Mouse (Mus musculus): Measurements from ENCODE around the gene Chil1.
A peak's percentile ranks its signal among the peaks of the same experiment; 100 is the strongest.

The Chil1 gene

DNA sequence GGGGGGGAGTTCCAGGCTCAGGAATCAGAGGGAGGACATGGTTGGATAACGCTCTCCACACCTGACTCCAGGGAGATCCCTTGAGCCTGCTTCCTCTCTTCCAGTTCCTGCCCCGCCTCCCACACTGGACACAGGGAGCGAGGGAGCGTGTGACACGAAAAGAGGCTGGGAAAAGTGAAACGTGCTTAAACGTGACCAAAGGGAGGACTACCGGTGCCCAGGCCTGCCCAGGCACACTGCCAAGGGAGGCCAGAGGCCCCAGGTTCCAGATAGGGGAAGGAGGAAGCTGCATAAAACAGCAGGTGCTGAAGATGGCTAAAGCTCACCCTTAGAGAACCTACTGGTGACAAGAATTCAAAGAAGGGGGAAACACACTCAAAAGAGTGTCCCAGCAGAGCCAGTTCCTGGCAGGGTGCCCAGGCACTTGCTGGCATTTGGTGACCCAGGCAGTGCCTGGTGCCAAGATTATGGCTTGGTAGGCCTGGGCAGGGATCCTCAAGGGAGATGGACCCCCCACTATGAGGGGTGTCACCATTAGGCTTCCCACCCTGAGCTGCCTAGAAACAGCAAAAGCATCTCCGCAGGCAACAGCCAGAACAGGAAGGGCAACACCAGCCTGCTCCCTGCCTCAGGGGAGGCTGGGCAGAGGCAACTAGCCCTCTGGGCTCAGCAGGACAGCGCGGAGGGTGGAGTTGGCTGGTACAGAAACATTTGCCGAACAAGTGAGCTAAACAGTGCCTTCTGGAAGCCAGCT lies 51.0 kb downstream of the Chil1 start:
- DNase-seq: peak; percentile 93

GRCm38 (mm10) chr1:134233681-134234454 lies 51.9 kb downstream of the Chil1 start:
- DNase-seq: peak; percentile 87

DNA sequence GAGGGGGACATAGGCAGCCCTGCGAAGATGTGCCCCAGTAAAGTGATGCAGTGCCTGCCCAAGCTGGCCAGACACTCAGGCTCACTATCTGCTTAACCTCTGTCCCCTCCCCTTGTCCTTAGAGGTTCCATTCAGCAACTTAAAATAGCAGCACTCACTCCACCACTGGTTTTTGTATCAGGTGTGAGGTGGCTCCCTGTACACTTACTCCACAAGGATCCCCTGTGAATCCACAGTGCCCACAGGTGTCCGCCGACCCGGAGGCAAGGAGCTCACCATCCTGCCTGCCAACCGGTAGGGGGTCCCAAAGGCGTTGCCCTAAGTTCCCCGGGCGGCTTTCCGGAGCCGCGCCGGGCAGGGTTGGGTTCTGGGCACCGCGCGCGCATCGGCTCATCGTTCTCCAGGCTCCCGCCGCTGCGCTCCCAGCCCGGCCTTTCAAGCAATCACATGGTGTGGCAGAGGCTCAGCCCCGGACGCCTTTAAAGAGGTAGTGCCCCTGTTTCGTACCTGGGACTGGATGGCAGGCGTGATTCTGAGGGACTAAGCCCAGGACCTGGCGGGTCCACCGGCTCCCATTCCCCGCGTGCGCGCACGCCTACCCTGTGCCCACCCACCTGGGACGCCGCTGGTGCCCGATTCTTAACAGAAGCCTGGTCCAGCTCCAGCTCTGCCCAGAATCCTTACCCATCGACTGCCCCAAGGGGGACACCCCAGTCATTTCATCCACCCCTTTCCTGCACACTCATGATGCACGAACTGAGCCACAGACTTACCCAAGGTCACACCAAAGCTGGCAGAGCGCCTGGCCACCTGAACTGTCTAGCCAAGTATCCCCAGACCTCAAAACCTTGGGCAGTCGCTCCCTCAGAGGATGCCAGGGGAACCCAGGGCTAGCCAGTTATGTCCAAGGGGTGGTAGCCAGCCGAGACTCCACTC lies 52.7 kb downstream of the Chil1 start:
- DNase-seq: peak; percentile 96

GRCm38 (mm10) chr1:134235391-134235921 lies 53.5 kb downstream of the Chil1 start, which contains the start of gene Adora1:
TSS of gene Adora1 (minus strand) at chr1:134235431.
- peak; percentile 87 for DNase-seq

- peak; percentile 78 for DNase-seq
Measured at GRCm38 (mm10) chr1:134236142-134236541, 54.2 kb downstream of the Chil1 start.

GRCm38 (mm10) chr1:134237438-134237837 lies 55.5 kb downstream of the Chil1 start:
- no peak for DNase-seq
